Mouse (Mus musculus) cortical plate, adult 2 months (tissue): ENCODE measurements around the gene Hcn2. TPM values are rescaled to one million over a fixed set of nuclear protein-coding genes. Genes with fewer than 3 reads are reported as not detected.
"Not testable (repeated sequence)": the region's sequence is repeated elsewhere in the genome, so short reads cannot be mapped to it uniquely, and the experiment has no call there.

Source experiments
- H3K27ac ChIP-seq: fragments of 200-500 bp; 2 replicates; pipeline ENCODE4 v1.5.1; 2012; ENCODE audit warnings: low read length, control low read depth, inconsistent platforms; ENCODE audit not compliant: insufficient read depth
- H3K4me1 ChIP-seq: fragments of 200-500 bp; 2 replicates; pipeline ENCODE4 v1.6.1; 2011; ENCODE audit warnings: low read length; ENCODE audit not compliant: control insufficient read depth, insufficient read depth
- H3K4me3 ChIP-seq: fragments of 200-500 bp; 2 replicates; pipeline ENCODE4 v1.5.1; 2011; ENCODE audit warnings: mild to moderate bottlenecking, low read length, control low read depth; ENCODE audit not compliant: insufficient read depth
- CTCF ChIP-seq: fragments of 200-500 bp; IDR thresholded peaks from 2 replicates; pipeline ENCODE4 v1.5.1; 2011; ENCODE audit warnings: mild to moderate bottlenecking, control low read depth, low read length; ENCODE audit not compliant: insufficient read depth; ENCODE audit errors: extremely low read depth
- POLR2A ChIP-seq: fragments of 200-500 bp; IDR thresholded peaks from 2 replicates; pipeline ENCODE4 v1.6.1; 2011; ENCODE audit warnings: mild to moderate bottlenecking, low read length, control low read depth; ENCODE audit not compliant: insufficient read depth; ENCODE audit errors: extremely low read depth
- polyA plus RNA-seq: library from polyadenylated mRNA; depleted of rRNA; stranded (reverse); fragments of >200 nt; gene quantifications from 2 replicates; pipeline ENCODE4 v1.2.3, GENCODE M21; 2012

The Hcn2 gene
- polyA plus RNA-seq, 1 experiment: 123 TPM

DNA sequence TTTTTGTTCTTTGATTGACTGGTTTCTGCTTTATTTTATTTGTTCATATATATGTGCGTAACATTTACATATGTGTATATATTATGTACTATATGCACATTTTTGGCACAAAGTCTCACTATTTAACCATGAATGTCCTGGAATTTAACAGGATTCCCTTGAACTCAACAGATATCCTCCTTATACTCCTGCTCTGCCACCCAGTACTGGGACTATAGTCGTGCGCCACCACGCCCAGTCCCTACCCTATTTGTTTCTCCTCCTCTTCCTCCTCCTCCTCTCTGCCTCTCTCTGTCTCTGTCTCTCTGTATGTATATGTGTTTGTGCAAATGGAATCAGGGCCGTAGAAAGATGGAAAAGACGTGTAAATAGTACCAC lies 30.3 kb downstream of the Hcn2 start:
- no peak for TF ChIP-seq POLR2A
- no peak for TF ChIP-seq CTCF
- Histone ChIP-seq H3K4me1 (peaks cover 3% of the 10 kb centered on the region), H3K27ac (no peak overlapping the region), H3K4me3 (no peak overlapping the region; the same call in 1 of the 2 replicates)

DNA sequence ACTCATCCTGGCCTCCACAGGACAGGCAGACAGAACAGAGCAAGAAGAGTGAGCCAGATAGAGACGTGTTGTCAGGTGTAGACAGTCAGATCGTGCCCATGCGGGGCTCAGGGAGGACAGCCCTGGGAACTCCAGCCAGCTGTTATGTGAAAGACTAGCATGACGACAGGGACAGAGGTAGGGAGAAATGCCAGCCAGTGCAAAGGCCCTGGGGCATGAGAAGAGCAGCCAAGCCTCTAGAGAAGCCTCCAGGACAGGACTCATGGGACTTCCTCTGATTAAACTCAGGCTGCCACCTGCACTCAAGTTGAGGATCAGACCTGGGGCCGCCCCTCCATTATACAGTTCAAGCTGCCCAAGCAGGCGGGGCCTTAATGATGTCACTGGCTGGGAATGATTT lies 32.1 kb downstream of the Hcn2 start:
- TF ChIP-seq CTCF: no peak
- no peak for TF ChIP-seq POLR2A
- H3K4me3 ChIP-seq: no peak overlapping the region
- H3K27ac ChIP-seq: no peak overlapping the region
- H3K4me1 ChIP-seq: peaks cover 3% of the 10 kb centered on the region

DNA sequence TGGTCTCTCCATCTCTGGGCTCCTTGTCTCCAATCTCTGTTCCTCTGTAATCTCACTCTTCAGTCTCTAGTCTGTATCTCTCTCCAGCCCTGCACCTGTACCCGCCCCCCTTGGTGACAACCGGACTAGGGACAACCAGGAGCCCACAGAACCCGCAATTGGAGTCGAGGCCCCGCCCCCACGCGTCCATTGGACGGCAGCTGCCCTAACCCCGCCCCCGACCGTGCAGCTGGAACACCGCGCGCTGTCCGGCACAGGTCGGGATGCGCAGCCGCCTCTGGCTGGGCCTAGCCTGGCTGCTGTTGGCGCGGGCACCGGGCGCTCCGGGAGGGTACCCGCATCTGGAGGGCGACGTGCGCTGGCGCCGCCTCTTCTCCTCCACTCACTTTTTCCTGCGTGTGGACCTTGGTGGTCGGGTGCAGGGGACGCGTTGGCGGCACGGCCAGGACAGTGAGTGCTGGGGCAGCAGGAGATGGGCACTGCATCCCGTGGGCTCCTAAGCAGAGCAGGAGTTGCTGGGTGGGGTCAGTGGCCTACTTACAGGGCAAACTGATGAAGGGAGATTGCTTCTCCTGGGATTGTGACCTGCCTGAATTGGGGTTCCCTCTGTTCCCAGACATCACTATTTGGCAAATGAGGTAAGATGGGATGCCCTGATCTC lies 38.6 kb downstream of the Hcn2 start, which contains the start of gene Fgf22:
TSS of gene Fgf22 (plus strand) at position 221 of the 661 bp plus-strand sequence.
- Histone ChIP-seq H3K4me3 (peak within 1 kb of the TSS; percentile 45), H3K4me1 (no peaks in the 10 kb centered on the region), H3K27ac (no peak within 1 kb of the TSS)
- no peak for TF ChIP-seq POLR2A
- TF ChIP-seq CTCF: no peak

DNA sequence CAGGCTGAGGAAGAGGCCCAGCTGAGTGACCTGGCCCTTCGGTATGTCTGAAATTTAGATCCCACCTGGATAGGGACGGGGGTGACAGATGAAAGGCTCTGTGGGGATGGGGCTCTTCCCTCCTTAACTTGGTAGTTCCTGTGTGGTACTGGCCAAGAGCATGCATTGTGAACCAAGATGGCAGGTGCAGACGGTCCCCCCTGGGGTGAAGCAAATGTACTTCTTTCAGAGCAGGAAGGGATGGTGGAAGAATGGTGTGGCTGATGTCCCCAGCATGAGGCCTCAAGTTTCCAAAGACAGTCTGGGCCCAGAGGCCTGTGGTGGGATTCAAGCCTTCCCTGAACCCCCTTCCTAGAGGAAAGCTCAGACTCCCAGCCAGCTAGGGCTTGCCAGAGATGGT lies 39.4 kb downstream of the Hcn2 start:
- no peak for TF ChIP-seq POLR2A
- no peak for TF ChIP-seq CTCF
- no peaks in the 10 kb centered on the region for H3K4me1 ChIP-seq
- H3K27ac ChIP-seq: no peak overlapping the region
- no peak overlapping the region; the same call in 1 of the 2 replicates for H3K4me3 ChIP-seq

DNA sequence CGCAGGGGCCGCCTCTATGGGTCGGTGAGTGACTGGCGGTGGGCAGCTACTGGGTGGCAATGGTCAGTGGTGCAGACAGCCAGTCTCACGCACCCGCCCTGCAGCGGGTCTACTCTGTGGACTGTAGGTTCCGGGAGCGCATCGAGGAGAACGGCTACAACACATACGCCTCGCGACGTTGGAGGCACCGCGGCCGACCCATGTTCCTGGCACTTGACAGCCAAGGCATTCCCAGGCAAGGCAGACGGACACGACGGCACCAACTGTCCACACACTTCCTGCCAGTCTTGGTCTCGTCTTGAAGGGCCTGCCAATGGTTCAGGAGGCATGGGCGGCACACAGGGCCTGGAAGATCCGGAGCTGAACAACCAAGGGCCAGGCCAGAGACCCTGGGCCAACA lies 40.2 kb downstream of the Hcn2 start:
- no peaks in the 10 kb centered on the region for H3K4me1 ChIP-seq
- TF ChIP-seq POLR2A (no peak), CTCF (no peak)
- H3K27ac ChIP-seq: no peak overlapping the region
- H3K4me3 ChIP-seq: no peak overlapping the region

DNA sequence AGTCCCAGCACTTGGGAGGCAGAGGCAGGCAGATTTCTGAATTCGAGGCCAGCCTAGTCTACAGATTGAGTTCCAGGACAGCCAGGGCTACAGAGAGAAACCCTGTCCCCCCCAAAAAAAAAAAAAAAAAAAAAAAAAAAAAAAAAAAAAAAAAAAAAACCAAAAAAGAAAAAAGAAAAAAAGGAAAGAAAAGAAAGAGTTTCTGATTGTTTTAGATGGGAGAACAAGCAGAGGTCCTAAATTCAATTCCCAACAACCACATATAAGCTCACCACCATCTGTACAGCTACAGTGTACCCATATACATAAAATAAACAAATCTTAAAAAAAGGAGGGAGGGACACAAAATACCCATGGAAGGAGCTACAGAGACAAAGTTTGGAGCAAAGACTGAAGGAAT lies 43.2 kb downstream of the Hcn2 start:
- not testable (repeated sequence) for H3K27ac ChIP-seq, H3K4me1 ChIP-seq, H3K4me3 ChIP-seq

DNA sequence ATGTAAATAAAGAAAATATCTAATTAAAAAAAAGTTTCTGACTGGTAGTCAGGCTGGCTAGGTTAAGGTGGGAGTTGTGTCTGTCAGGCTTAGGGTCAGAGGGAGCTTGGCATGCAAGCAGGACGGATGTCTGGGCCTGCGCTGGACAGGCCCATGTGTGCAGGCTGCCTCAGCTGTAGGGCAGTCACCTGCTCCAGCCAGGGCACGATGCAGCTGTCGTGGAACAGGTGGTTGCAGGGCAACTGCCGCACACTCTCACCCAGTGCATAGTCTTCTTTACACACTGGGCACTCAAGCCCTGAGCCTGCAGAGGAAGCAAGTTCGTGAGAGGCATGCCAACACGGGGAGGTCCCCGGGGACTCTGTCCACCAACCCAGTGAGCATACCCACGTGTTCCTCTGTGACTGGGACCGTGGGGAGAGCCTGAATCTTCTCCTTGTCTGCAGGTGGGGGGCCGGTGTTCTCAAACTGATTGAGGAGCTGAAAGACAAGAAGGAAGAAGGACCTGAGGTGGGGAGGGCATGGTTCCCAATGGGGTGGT lies 44.2 kb downstream of the Hcn2 start:
- Histone ChIP-seq H3K27ac (no peak overlapping the region), H3K4me3 (no peak overlapping the region), H3K4me1 (peaks cover 9% of the 10 kb centered on the region; the same call in 1 of the 2 replicates)
- no peak for TF ChIP-seq POLR2A
- no peak for TF ChIP-seq CTCF

DNA sequence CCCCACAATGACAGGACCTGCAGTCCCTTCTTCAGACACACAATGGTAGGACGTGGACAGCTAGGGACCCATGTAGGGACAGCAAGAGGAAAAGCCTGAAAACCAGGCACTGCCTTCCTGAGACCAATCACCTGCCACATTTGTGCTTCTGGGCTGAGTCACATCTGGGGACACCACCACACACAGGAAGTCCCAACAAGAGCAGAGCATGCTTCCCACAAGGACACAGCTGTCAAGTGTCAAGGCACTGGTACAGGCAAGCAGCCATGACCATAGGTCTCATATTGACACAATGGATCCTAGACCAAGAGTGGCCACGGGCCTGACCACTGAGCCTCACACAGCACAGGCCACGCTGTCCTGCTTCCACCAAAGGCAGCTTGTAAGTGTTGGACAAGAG lies 46.4 kb downstream of the Hcn2 start:
- H3K27ac ChIP-seq: no peak overlapping the region
- no peak for TF ChIP-seq CTCF
- no peak for TF ChIP-seq POLR2A
- peaks cover 9% of the 10 kb centered on the region; the same call in 1 of the 2 replicates for H3K4me1 ChIP-seq
- no peak overlapping the region for H3K4me3 ChIP-seq

DNA sequence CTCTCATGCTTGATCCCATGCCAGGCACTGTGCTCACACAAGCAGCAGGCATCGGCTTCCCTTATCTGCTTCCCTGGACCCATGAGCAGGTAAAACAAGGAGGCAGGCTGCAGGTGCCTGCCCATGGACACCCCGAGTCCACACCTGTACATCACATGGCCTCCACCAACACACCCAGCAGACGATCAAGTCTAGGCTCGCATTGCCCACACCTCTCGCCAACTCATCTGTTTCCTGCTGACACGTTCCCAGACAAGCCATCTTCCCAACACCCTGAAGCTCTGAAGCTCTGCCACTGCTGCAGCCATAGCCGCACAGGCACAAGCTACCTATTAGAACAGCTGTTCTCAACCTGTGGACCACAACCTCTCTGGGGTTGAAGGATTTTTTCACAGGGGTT lies 47.8 kb downstream of the Hcn2 start:
- H3K27ac ChIP-seq: no peak overlapping the region
- peaks cover 9% of the 10 kb centered on the region; the same call in 1 of the 2 replicates for H3K4me1 ChIP-seq
- TF ChIP-seq CTCF (no peak), POLR2A (no peak)
- no peak overlapping the region for H3K4me3 ChIP-seq

DNA sequence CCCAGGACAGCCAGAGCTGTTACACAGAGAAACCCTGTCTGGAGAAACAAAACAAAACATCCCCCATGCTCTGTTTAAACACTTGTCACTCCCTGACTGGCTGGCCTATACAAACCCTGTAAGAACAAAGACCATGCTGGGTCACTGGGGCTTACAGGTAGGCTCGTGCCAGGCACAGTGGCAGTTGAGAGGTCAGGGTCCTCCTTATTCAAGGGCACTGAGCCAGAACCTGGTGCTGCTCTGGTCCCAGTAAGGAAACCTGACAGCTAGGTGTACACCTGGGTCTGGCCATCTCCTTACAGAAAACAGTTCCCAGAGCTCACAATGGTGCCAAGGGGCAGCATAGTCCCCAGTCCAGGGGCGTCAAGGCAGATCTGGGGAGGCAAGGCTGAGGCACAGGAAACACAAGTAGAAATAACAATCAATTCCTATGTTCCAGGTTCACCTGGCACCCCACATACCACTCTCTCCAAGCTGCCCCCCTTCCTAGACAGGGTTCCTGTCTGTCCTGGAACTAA lies 48.9 kb downstream of the Hcn2 start:
- no peak for TF ChIP-seq CTCF
- no peak for TF ChIP-seq POLR2A
- H3K27ac ChIP-seq: no peak overlapping the region
- H3K4me3 ChIP-seq: peak overlapping the region; percentile 87
- H3K4me1 ChIP-seq: peaks cover 9% of the 10 kb centered on the region; the same call in 1 of the 2 replicates
